Mouse (Mus musculus) heart, embryonic 12.5 days (tissue): ENCODE measurements at regions not wholly inside any gene's neighbourhood (a gene's known extent, or its start where the extent isn't known, plus 50 kb on each side); places are given as distances from the start of the nearest gene placed in this dataset.

Experiments used
- ATAC-seq: fragments of 200-750 bp; cut with Nextera tagmentation; 2 replicates; pipeline ENCODE4 v1.8.0; 2017; ENCODE audit warnings: moderate TSS enrichment, moderate library complexity; ENCODE audit not compliant: insufficient number of reproducible peaks, low FRiP score
- H3K27ac ChIP-seq: fragments of 300-500 bp; sonication (generic); 2 replicates; pipeline ENCODE4 v1.5.1; 2016; ENCODE audit warnings: mild to moderate bottlenecking, moderate library complexity; ENCODE audit not compliant: poor library complexity, severe bottlenecking
- H3K27me3 ChIP-seq: fragments of 300-500 bp; sonication (generic); replicated peaks from 2 replicates; pipeline ENCODE4 v1.6.1; 2016; ENCODE audit warnings: mild to moderate bottlenecking, moderate library complexity
- H3K36me3 ChIP-seq: fragments of 300-500 bp; sonication (generic); 2 replicates; pipeline ENCODE4 v1.6.1; 2016; ENCODE audit warnings: mild to moderate bottlenecking, moderate library complexity
- H3K4me1 ChIP-seq: fragments of 300-500 bp; sonication (generic); replicated peaks from 2 replicates; pipeline ENCODE4 v1.6.1; 2016; ENCODE audit warnings: mild to moderate bottlenecking
- H3K4me2 ChIP-seq: fragments of 300-500 bp; sonication (generic); 2 replicates; pipeline ENCODE4 v1.6.1; 2016; ENCODE audit warnings: mild to moderate bottlenecking, moderate library complexity
- H3K4me3 ChIP-seq: fragments of 300-500 bp; sonication (generic); 2 replicates; pipeline ENCODE4 v1.5.1; 2016; ENCODE audit warnings: mild to moderate bottlenecking
- H3K9ac ChIP-seq: fragments of 300-500 bp; sonication (generic); 2 replicates; pipeline ENCODE4 v1.6.1; 2016; ENCODE audit warnings: mild to moderate bottlenecking, moderate library complexity
- H3K9me3 ChIP-seq: fragments of 300-500 bp; sonication (generic); replicated peaks from 2 replicates; pipeline ENCODE4 v1.6.1; 2016; ENCODE audit warnings: mild to moderate bottlenecking, moderate library complexity
- WGBS: fragments of 180-500 bp; shearing (Covaris S2); methylation state at CpG from one replicate; pipeline ENCODE4 v1.1.7; 2016; 5-methylcytosine and 5-hydroxymethylcytosine counted together

GRCm38 (mm10) chr7:136120930-136121329, 404.8 kb upstream of the Mki67 start:
- ATAC-seq = no peak
- Histone ChIP-seq H3K9me3 (no peaks in the 10 kb centered on the region), H3K27ac (no peak overlapping the region), H3K9ac (no peak overlapping the region), H3K27me3 (peaks cover 5% of the 10 kb centered on the region; the same call in 1 of the 2 replicates), H3K4me3 (no peak overlapping the region), H3K36me3 (no peaks in the 10 kb centered on the region), H3K4me2 (no peak overlapping the region), H3K4me1 (peaks cover 6% of the 10 kb centered on the region; the same call in 1 of the 2 replicates)
- WGBS = 25% methylated on average over 7 of the region's 7 CpGs

DNA sequence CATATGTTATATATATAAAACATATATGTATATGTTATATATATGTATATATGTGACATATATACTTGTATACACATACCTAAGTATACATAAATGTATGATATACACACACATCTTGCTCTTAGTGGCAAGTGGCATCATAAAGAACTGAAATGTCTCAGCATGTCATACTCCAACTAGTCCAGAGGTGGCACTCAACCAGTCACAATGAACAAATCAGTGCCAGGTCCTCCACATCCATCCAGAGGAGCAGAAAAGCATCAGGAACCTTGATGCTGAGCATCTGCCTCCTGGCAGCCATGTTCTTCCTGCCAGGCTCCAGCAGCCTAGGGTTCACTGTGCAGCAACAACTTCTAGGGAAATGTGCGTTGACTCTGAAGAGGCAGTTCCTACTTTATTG, 405.2 kb upstream of the Mki67 start:
- no peak overlapping the region for H3K4me2 ChIP-seq
- H3K4me1 ChIP-seq = peaks cover 6% of the 10 kb centered on the region; the same call in 1 of the 2 replicates
- 81% methylated on average over 1 of the region's 1 CpGs for WGBS
- H3K27ac ChIP-seq = no peak overlapping the region
- H3K9me3 ChIP-seq = no peaks in the 10 kb centered on the region
- H3K4me3 ChIP-seq = no peak overlapping the region
- H3K36me3 ChIP-seq = no peaks in the 10 kb centered on the region
- peaks cover 5% of the 10 kb centered on the region; the same call in 1 of the 2 replicates for H3K27me3 ChIP-seq
- ATAC-seq = no peak
- H3K9ac ChIP-seq = no peak overlapping the region

DNA sequence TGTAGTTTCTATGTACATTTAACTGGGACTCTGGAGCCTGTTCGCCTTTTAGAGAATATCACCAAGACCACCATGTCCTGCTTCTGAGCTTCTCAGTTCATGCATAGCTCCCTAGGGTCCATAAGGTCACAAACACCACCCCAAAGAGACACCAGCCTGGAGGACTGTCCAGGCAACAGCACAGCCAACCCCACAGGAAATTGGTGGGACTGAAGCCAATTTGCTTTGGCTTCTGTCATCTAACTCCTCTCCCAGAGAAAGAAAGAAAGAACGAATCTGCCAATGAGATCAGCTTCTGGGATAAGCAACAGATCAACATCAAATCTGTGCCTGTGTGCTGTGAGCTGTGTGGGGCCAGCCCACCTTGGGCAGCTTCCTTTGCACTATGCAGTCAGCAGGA, 408.6 kb upstream of the Mki67 start:
- peaks cover 18% of the 10 kb centered on the region for H3K4me1 ChIP-seq
- ATAC-seq = no peak
- 61% methylated on average over 2 of the region's 2 CpGs for WGBS
- peaks cover 5% of the 10 kb centered on the region; the same call in 1 of the 2 replicates for H3K27me3 ChIP-seq
- no peak overlapping the region for H3K4me2 ChIP-seq
- no peak overlapping the region for H3K9ac ChIP-seq
- no peak overlapping the region for H3K27ac ChIP-seq
- H3K36me3 ChIP-seq = no peaks in the 10 kb centered on the region
- H3K4me3 ChIP-seq = no peak overlapping the region
- no peaks in the 10 kb centered on the region for H3K9me3 ChIP-seq

DNA sequence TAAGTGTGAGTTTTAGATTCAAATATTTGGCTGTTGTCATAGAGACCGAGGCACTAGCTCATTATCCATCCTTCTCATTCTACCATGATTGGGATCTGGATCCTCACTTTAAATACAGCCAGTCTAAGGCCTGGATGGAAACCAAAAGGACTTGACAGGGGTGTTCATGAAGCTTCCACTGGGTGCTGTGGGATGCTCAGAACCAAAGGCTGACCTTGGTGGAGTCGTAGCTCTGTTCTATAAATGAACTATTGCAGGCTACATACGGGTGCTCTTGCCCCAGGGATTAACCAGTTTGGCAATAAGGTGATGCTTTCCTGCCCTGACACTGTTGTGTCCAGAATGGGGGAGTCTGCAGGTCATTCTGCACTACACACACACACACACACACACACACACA, 410.2 kb upstream of the Mki67 start:
- no peak overlapping the region for H3K9ac ChIP-seq
- no peak overlapping the region for H3K4me3 ChIP-seq
- H3K9me3 ChIP-seq = no peaks in the 10 kb centered on the region
- H3K36me3 ChIP-seq = no peaks in the 10 kb centered on the region
- no peak overlapping the region for H3K27ac ChIP-seq
- H3K27me3 ChIP-seq = peaks cover 5% of the 10 kb centered on the region; the same call in 1 of the 2 replicates
- H3K4me1 ChIP-seq = peaks cover 20% of the 10 kb centered on the region
- no peak overlapping the region for H3K4me2 ChIP-seq
- WGBS = 89% methylated on average over 3 of the region's 3 CpGs
- no peak for ATAC-seq

DNA sequence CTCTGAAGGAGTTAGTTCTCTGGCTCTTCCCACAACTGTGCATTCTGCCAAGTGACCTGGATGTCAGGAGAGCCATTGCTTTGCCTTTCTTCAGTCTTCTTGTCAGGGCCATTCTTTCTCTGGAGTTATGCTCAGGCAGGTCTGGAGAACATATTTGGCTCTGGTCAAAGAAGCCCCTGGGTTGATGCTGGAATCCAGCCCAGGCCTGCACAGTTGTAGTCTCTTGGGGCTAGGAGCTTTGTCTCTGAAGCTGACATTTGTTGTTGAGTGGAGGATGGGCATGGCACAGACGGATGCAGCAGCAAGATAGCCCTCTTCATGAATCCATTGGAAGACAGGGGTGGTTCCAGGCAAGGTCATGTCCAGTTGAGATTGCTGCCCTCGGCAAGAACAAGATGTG, 411.4 kb upstream of the Mki67 start:
- WGBS = 59% methylated on average over 2 of the region's 2 CpGs
- H3K27ac ChIP-seq = no peak overlapping the region
- H3K4me3 ChIP-seq = no peak overlapping the region
- H3K9me3 ChIP-seq = no peaks in the 10 kb centered on the region
- no peaks in the 10 kb centered on the region for H3K36me3 ChIP-seq
- H3K4me1 ChIP-seq = peaks cover 20% of the 10 kb centered on the region
- H3K4me2 ChIP-seq = no peak overlapping the region
- no peak overlapping the region for H3K9ac ChIP-seq
- H3K27me3 ChIP-seq = peaks cover 5% of the 10 kb centered on the region; the same call in 1 of the 2 replicates
- ATAC-seq = no peak

GRCm38 (mm10) chr7:136129721-136130123, 413.6 kb upstream of the Mki67 start:
- Histone ChIP-seq H3K9me3 (no peaks in the 10 kb centered on the region), H3K4me2 (peak overlapping the region; percentile 45; the same call in 1 of the 2 replicates), H3K4me3 (no peak overlapping the region), H3K9ac (no peak overlapping the region), H3K27me3 (peaks cover 5% of the 10 kb centered on the region; the same call in 1 of the 2 replicates), H3K36me3 (no peaks in the 10 kb centered on the region), H3K4me1 (peaks cover 20% of the 10 kb centered on the region), H3K27ac (no peak overlapping the region)
- no peak; the same call in 1 of the 2 replicates for ATAC-seq
- WGBS = 32% methylated on average over 7 of the region's 7 CpGs

DNA sequence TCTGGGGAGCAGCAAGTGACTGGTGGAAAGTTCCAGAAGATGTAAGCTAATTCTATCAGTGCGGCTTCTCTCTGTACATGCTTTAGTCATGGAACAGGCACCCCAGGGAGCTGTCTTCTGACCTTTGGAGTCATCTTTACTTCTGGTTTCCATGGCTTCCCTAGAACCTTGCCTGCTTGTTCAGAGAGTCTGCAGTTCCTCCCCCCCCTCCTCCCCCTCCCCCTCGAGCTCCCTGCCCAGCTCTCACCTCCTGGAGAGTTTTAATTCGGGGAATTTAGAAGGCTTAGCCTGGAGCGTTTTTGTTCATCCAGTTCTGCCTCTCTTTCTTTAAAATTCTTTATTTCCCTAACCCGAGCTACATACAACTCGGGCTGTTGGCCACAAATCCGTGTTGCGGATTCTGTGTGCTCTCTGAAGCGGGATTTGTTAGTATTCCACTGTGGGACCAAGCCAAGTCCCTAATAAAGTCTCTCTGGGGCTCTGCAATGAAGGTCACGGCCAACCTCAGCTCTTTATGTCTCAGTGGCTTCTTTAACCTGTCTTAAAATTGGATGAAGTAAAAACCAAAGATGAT, 414.6 kb upstream of the Mki67 start:
- no peaks in the 10 kb centered on the region for H3K9me3 ChIP-seq
- H3K36me3 ChIP-seq = no peaks in the 10 kb centered on the region
- no peak overlapping the region for H3K4me2 ChIP-seq
- no peak for ATAC-seq
- peaks cover 20% of the 10 kb centered on the region for H3K4me1 ChIP-seq
- no peak overlapping the region for H3K27ac ChIP-seq
- no peaks in the 10 kb centered on the region for H3K27me3 ChIP-seq
- WGBS = 51% methylated on average over 10 of the region's 10 CpGs
- no peak overlapping the region for H3K4me3 ChIP-seq
- no peak overlapping the region for H3K9ac ChIP-seq

GRCm38 (mm10) chr7:136132976-136133375, 416.8 kb upstream of the Mki67 start:
- no peaks in the 10 kb centered on the region for H3K36me3 ChIP-seq
- H3K4me3 ChIP-seq = no peak overlapping the region
- H3K27ac ChIP-seq = no peak overlapping the region
- H3K4me2 ChIP-seq = no peak overlapping the region
- H3K4me1 ChIP-seq = peaks cover 21% of the 10 kb centered on the region
- H3K9ac ChIP-seq = no peak overlapping the region
- no peaks in the 10 kb centered on the region for H3K9me3 ChIP-seq
- no peak for ATAC-seq
- no peaks in the 10 kb centered on the region for H3K27me3 ChIP-seq
- 65% methylated on average over 2 of the region's 2 CpGs for WGBS

GRCm38 (mm10) chr7:136136666-136137065, 420.5 kb upstream of the Mki67 start:
- Histone ChIP-seq H3K36me3 (no peaks in the 10 kb centered on the region), H3K9me3 (no peaks in the 10 kb centered on the region), H3K4me2 (no peak overlapping the region), H3K27me3 (no peaks in the 10 kb centered on the region), H3K27ac (no peak overlapping the region), H3K4me1 (0 out of 2 replicates have a peak, but pooled peaks cover 6% of the 10 kb centered on the region), H3K9ac (no peak overlapping the region), H3K4me3 (no peak overlapping the region)
- WGBS = 70% methylated on average over 1 of the region's 1 CpGs
- no peak for ATAC-seq

DNA sequence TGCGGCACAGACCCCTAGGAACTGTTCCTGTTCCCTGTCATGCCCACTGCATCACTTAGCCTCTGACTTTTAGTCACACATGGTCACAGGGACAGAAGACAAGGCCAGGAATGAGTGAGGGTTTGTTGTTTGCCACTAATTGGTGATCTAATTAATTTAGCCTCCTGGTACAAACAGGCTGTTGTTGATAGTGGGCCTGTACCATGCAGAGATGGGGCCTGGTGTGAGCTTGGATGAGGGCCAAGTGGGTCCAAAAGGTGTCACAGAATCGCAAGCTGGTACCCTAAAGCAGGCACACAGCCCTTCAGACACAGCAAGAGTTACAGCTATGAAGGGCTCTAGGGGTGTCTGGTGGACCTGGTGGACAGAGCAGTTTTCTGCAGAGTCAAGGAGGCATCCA, 421.2 kb upstream of the Mki67 start:
- no peak overlapping the region for H3K4me3 ChIP-seq
- ATAC-seq = no peak
- WGBS = 60% methylated on average over 2 of the region's 2 CpGs

GRCm38 (mm10) chr7:136137831-136138602, 421.9 kb upstream of the Mki67 start:
- Histone ChIP-seq H3K36me3 (no peaks in the 10 kb centered on the region), H3K9me3 (0 out of 2 replicates have a peak, but pooled peaks cover 4% of the 10 kb centered on the region), H3K27ac (no peak overlapping the region), H3K4me3 (no peak overlapping the region), H3K9ac (no peak overlapping the region), H3K27me3 (no peaks in the 10 kb centered on the region), H3K4me2 (no peak overlapping the region), H3K4me1 (0 out of 2 replicates have a peak, but pooled peaks cover 6% of the 10 kb centered on the region)
- no peak for ATAC-seq
- 80% methylated on average over 15 of the region's 15 CpGs for WGBS

More for the DNA sequence above, 421.2 kb upstream of the Mki67 start:
- Histone ChIP-seq H3K9ac (no peak overlapping the region), H3K27me3 (no peaks in the 10 kb centered on the region), H3K36me3 (no peaks in the 10 kb centered on the region), H3K4me2 (no peak overlapping the region), H3K27ac (no peak overlapping the region), H3K4me1 (0 out of 2 replicates have a peak, but pooled peaks cover 6% of the 10 kb centered on the region), H3K9me3 (no peaks in the 10 kb centered on the region)
